Mouse (Mus musculus) hindbrain, embryonic 16.5 days (tissue): ENCODE measurements around the gene Ampd2. TPM values are rescaled to one million over a fixed set of nuclear protein-coding genes. Genes with fewer than 3 reads are reported as not detected.
A peak's percentile ranks its signal among the peaks of the same experiment; 100 is the strongest.

Source experiments
- ATAC-seq: fragments of 200-750 bp; cut with Nextera tagmentation; 2 replicates; pipeline ENCODE4 v1.8.0; 2017; ENCODE audit warnings: moderate TSS enrichment, moderate library complexity
- H3K27ac ChIP-seq: fragments of 300-500 bp; sonication (generic); 2 replicates; pipeline ENCODE4 v1.5.1; 2014; ENCODE audit warnings: low read depth, mild to moderate bottlenecking, control low read depth, low read length, moderate library complexity
- H3K27me3 ChIP-seq: fragments of 300-500 bp; sonication (generic); replicated peaks from 2 replicates; pipeline ENCODE4 v1.6.1; 2014; ENCODE audit warnings: low read length; ENCODE audit not compliant: control insufficient read depth, insufficient read depth
- H3K36me3 ChIP-seq: fragments of 300-500 bp; sonication (generic); 2 replicates; pipeline ENCODE4 v1.6.1; 2014; ENCODE audit warnings: mild to moderate bottlenecking, low read length, moderate library complexity, mixed read lengths; ENCODE audit not compliant: control insufficient read depth, insufficient read depth
- H3K4me1 ChIP-seq: fragments of 300-500 bp; sonication (generic); 2 replicates; pipeline ENCODE4 v1.6.1; 2014; ENCODE audit warnings: low read depth, low read length; ENCODE audit not compliant: control insufficient read depth, insufficient read depth
- H3K4me2 ChIP-seq: fragments of 300-500 bp; sonication (generic); 2 replicates; pipeline ENCODE4 v1.6.1; 2014; ENCODE audit warnings: mild to moderate bottlenecking, low read length, control low read depth, moderate library complexity
- H3K4me3 ChIP-seq: fragments of 300-500 bp; sonication (generic); 2 replicates; pipeline ENCODE4 v1.5.1; 2014; ENCODE audit warnings: mild to moderate bottlenecking, low read length, control low read depth, moderate library complexity
- H3K9ac ChIP-seq: fragments of 300-500 bp; sonication (generic); 2 replicates; pipeline ENCODE4 v1.6.1; 2014; ENCODE audit warnings: low read depth, mild to moderate bottlenecking, control low read depth, low read length, moderate library complexity
- H3K9me3 ChIP-seq: fragments of 300-500 bp; sonication (generic); 2 replicates; pipeline ENCODE4 v1.6.1; 2014; ENCODE audit warnings: mild to moderate bottlenecking, low read length, moderate library complexity; ENCODE audit not compliant: control insufficient read depth
- WGBS: fragments of 180-500 bp; shearing (Covaris S2); extraction: QIAGEN DNeasy Blood & Tissue Kit; methylation state at CpG from one replicate; pipeline ENCODE4 v1.1.7; 2014; 5-methylcytosine and 5-hydroxymethylcytosine counted together
- polyA plus RNA-seq: library from polyadenylated mRNA; unstranded; fragments of >200 nt; fragmentation: Nextera tagmentation; extraction: Ambion mirVana; gene quantifications from 2 replicates; pipeline ENCODE4 v1.2.1, GENCODE M21; 2015

Gene Ampd2
- polyA plus RNA-seq, 1 experiment from 2014 or later = 63.6 TPM

DNA sequence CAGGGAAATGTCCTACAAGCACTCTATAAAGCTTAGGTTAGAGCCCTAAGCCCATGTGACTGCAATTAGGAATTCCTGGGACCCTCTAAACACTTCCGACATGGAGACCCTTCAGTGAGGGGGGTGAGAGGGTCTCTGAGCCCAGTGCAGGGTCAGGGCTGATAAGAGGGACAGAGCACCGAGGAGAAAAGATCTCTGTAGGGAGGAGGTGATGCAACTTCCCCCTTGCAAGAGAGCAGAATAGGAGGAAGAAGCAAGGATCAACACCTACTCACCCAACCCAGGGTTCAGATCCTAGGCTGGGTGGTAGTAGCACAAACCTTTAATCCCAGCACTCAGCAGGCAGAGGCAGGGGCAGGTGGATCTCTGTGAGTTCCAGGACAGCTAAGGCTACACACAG, 3.3 kb downstream of the Ampd2 start:
- no peak overlapping the region for H3K4me2 ChIP-seq
- no peak overlapping the region for H3K27ac ChIP-seq
- WGBS = 62% methylated on average over 2 of the region's 2 CpGs

DNA sequence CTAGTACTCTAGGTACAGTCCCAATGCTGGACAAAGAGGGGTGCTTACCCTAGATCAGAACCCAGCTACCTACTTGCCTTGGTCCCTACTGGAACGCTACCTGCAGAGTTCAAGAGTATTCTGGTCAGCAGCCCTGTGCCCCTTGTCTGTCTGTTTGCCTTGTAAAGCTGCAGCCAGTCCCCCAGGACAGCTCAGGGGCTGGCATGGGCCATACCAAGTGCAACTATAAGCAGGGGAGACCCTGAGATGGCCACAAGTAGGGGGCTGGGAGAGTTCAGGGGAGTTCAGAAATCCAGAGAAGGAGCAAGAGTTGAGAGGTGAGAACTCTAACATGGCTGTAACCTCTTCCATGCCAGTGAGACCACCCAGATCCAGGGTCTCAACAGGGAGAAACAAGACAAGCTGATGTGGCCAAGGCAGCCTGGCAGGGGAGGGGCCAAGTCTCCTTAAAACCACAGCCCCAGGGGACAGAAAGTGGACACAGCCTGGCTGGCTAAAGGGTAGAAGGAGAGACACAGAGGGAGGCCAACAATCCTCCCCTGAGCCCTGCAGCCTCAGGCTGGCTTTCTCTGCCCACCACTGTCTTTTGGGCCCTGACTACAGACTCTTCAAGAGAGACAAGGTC, 4.1 kb downstream of the Ampd2 start:
- H3K9me3 ChIP-seq = no peaks in the 10 kb centered on the region
- H3K4me2 ChIP-seq = peak overlapping the region; percentile 5; the same call in 1 of the 2 replicates
- H3K27me3 ChIP-seq = no peaks in the 10 kb centered on the region
- peak overlapping the region; percentile 8; the same call in 1 of the 2 replicates for H3K9ac ChIP-seq
- peak overlapping the region; percentile 7; the same call in 1 of the 2 replicates for H3K4me3 ChIP-seq
- peaks cover 6% of the 10 kb centered on the region for H3K36me3 ChIP-seq
- H3K4me1 ChIP-seq = peaks cover 31% of the 10 kb centered on the region
- WGBS = 71% methylated on average over 1 of the region's 1 CpGs
- H3K27ac ChIP-seq = peak overlapping the region; percentile 36; the same call in 1 of the 2 replicates
- no peak for ATAC-seq

More for the DNA sequence above, 3.3 kb downstream of the Ampd2 start:
- Histone ChIP-seq H3K9ac (no peak overlapping the region), H3K9me3 (no peaks in the 10 kb centered on the region), H3K27me3 (no peaks in the 10 kb centered on the region), H3K4me3 (no peak overlapping the region), H3K36me3 (peaks cover 2% of the 10 kb centered on the region; the same call in 1 of the 2 replicates), H3K4me1 (peaks cover 31% of the 10 kb centered on the region)
- no peak for ATAC-seq

DNA sequence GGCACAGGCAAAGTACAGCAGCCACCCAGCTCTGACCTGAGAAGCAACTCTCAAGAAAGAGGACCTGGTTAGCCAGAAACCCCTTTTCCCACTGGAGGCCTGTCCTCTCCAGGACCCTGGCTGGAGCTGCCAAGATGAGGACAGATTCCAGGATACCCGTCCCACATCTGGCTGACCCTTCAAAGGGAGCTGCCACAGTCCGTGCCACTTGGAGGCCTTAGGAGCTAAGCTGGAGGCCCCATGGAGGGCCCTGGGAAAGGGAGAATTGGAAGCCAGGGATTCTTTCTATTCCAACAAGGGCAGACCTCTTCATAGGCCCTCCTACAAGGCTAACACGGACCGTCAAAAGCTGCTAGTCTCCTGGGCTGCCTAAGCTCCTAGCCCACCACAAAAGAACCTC, 4.8 kb downstream of the Ampd2 start:
- H3K9ac ChIP-seq = no peak overlapping the region; the same call in 1 of the 2 replicates
- H3K4me1 ChIP-seq = peaks cover 31% of the 10 kb centered on the region
- H3K9me3 ChIP-seq = no peaks in the 10 kb centered on the region
- H3K36me3 ChIP-seq = peaks cover 12% of the 10 kb centered on the region
- H3K27ac ChIP-seq = peak overlapping the region; percentile 17; the same call in 1 of the 2 replicates
- peak overlapping the region; percentile 5; the same call in 1 of the 2 replicates for H3K4me2 ChIP-seq
- WGBS = 56% methylated on average over 4 of the region's 4 CpGs
- ATAC-seq = no peak
- H3K4me3 ChIP-seq = no peak overlapping the region; the same call in 1 of the 2 replicates
- no peaks in the 10 kb centered on the region for H3K27me3 ChIP-seq

DNA sequence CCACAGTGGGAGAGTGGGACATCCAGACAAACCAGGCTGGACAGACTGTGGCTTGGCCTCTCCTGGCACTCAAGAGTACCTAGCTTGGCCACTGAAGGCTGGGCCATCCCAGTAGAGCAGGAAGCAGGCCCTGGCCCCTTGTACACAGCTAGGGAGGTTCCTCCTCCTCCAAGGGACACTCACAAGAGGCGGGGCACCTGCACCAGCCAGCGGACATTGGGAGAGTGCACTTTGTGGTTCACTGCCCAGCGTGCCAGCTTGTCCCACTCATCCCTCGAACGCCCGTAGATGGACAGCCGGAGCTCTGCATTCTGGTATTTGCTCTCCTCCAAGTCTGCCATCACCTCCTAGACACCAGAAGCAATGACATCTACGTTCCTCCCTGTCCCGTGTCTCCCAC, 9.6 kb downstream of the Ampd2 start:
- Histone ChIP-seq H3K4me2 (no peak overlapping the region), H3K27ac (no peak overlapping the region), H3K9me3 (no peaks in the 10 kb centered on the region), H3K9ac (no peak overlapping the region), H3K4me1 (peaks cover 10% of the 10 kb centered on the region; the same call in 1 of the 2 replicates), H3K27me3 (no peaks in the 10 kb centered on the region), H3K36me3 (peaks cover 37% of the 10 kb centered on the region), H3K4me3 (no peak overlapping the region)
- WGBS = 94% methylated on average over 9 of the region's 9 CpGs
- no peak for ATAC-seq

DNA sequence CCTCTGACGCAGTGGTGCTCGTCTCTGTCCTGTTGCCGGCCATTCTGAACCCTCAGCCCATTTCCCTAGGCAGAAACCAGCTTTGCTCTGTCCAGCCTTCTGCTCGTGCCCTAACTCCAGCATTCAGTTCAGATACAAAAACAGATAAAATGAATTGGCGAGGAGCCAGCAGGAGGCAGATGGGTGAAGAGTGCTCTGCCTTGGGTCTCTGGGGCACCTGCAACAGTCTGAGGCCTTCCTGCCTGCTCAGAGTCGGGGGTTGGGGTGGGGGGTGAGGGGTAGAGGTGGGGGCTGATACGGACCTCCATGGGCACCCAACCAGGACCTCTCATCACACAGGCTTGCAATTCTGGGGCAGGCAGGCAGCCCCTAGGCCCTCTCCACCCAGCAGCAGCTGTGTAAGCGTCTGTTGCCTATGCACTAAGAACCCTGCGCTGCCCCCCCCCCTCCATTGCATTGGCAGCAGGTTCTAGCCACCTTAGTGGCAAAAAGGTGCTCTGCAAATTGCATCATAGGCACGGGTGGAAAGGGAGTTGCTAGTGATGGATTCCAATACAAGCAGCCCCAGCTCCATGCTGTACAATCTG, 13.4 kb downstream of the Ampd2 start:
- H3K9ac ChIP-seq = no peak overlapping the region
- 64% methylated on average over 9 of the region's 10 CpGs for WGBS
- H3K27me3 ChIP-seq = no peaks in the 10 kb centered on the region
- peaks cover 7% of the 10 kb centered on the region; the same call in 1 of the 2 replicates for H3K4me1 ChIP-seq
- H3K9me3 ChIP-seq = no peaks in the 10 kb centered on the region
- H3K4me3 ChIP-seq = no peak overlapping the region
- no peak overlapping the region for H3K4me2 ChIP-seq
- H3K27ac ChIP-seq = no peak overlapping the region
- peaks cover 35% of the 10 kb centered on the region for H3K36me3 ChIP-seq
- peak; percentile 40; the same call in 1 of the 2 replicates for ATAC-seq

DNA sequence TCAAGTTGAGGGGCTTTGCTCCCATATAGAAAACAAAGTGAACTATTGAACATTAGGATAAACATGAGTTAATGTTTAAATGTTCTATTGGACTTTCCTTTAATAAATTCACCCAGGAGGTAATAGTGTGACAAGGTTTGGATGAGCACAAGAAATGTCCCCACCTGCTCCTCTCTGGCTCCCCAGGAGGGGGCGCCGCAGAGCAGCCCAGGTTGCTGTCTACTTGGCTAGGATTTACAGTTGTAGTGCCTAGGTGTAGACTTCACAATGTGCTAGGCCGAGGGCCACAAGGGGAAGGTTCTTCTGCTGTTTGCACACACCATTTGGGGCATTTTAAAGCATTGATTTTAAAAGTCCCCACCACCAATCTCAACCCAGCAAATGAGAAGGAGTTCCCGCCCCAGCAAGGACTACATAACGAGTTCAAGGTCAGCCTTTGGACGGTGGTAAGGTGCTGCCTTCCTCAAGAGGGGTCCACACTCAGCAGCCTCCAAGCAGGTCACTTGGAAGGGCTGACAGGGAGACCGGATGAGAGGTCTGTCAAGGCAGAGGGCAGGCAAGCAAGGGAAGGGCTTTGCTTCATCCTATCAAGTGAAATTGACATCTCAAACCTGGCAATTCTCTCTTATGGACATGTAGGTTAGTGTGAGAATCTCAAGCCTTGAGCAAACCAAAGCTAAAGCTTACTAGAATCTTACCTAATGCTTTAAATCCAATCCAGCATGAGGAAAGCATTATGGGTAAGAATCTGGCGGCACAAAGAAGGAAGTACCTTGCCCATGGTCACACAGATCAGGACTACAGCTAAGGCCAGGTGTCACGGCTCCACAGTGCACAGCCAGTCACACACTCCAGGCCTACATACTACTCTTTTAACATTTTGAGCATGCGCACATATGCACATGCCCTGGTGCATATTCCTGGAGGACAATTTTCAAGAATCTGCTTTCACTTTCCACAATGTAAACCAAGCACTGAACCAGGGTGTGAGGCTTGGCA, 15.9 kb downstream of the Ampd2 start:
- 69% methylated on average over 10 of the region's 10 CpGs for WGBS
- Histone ChIP-seq H3K9ac (no peak overlapping the region), H3K4me1 (peaks cover 7% of the 10 kb centered on the region; the same call in 1 of the 2 replicates), H3K4me2 (no peak overlapping the region), H3K36me3 (peaks cover 14% of the 10 kb centered on the region), H3K4me3 (no peak overlapping the region), H3K27me3 (no peaks in the 10 kb centered on the region), H3K27ac (no peak overlapping the region), H3K9me3 (no peaks in the 10 kb centered on the region)
- no peak for ATAC-seq

GRCm38 (mm10) chr3:108069231-108069870, 17.1 kb downstream of the Ampd2 start:
- H3K9me3 ChIP-seq = no peaks in the 10 kb centered on the region

DNA sequence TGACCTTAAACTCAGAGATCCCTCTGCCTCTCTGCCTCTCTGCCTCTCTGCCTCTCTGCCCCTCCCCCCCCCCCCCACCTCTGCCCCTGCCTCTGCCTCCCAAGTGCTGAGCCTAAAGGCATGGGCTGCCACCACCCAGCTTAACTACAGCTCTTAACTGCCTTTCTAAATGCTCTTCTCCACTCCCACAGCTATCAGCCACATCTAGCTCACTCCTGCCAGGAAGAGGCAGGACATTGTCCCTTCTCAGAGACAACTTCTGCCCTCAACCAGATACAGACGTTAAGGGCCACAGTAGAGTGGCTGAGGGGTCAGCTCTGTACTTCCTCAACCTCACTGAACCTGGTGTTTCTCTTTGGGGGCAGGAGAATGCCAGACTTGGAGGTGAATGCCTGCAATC, 17.6 kb downstream of the Ampd2 start:
- 37% methylated on average over 1 of the region's 1 CpGs for WGBS
- Histone ChIP-seq H3K36me3 (no peaks in the 10 kb centered on the region), H3K27ac (no peak overlapping the region), H3K4me2 (no peak overlapping the region), H3K9me3 (no peaks in the 10 kb centered on the region), H3K9ac (no peak overlapping the region), H3K4me1 (peaks cover 7% of the 10 kb centered on the region; the same call in 1 of the 2 replicates), H3K27me3 (0 out of 2 replicates have a peak, but pooled peaks cover 2% of the 10 kb centered on the region), H3K4me3 (no peak overlapping the region)
- ATAC-seq = no peak

More at GRCm38 (mm10) chr3:108069231-108069870, 17.1 kb downstream of the Ampd2 start:
- no peak overlapping the region for H3K27ac ChIP-seq
- H3K9ac ChIP-seq = no peak overlapping the region
- no peaks in the 10 kb centered on the region for H3K27me3 ChIP-seq
- H3K4me1 ChIP-seq = peaks cover 7% of the 10 kb centered on the region; the same call in 1 of the 2 replicates
- WGBS = 86% methylated on average over 13 of the region's 13 CpGs
- H3K4me2 ChIP-seq = no peak overlapping the region
- 0 out of 2 replicates have a peak, but pooled peaks cover 2% of the 10 kb centered on the region for H3K36me3 ChIP-seq
- no peak for ATAC-seq
- no peak overlapping the region for H3K4me3 ChIP-seq
